8 mouse cellular contexts compared by ENCODE assay signal in the genomic region with DNA sequence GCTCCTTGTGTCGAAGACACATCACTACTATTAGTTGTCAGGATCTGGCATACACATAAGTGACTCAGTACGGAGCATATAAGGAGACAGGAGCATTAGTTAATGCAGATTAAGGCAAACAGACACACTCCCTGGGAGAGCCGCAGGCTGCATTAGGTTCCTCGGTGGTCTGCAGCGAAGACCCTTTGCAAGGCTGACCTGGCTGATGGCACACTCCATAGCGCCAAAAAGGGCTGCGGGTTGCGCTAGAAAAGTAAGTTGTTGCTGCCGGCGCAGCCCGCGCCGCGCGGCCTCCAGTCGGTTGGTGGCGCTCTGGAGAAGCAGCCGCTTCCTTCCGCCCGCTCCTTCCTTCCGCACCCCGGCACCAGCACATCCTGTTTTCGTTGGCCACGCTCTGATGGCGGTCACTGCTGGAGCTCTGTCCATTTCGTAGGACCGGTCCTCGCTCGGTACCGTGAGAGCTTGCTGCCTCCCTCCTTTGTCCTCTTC. TPM values are rescaled to one million over a fixed set of nuclear protein-coding genes. Genes with fewer than 3 reads are reported as not detected.
A peak's percentile ranks its signal among the peaks of the same experiment; 100 is the strongest.
DNase-seq lines count a peak whose midpoint lies in the region; ATAC-seq and TF ChIP-seq lines count a peak whose summit lies in the region.

A gene (plus strand): TSS at position 389 of the 489 bp plus-strand sequence.

- H3K9ac ChIP-seq in forebrain, embryonic 12.5 days, result peak within 1 kb of the TSS; percentile 86
- peak within 1 kb of the TSS; percentile 84 for H3K9ac ChIP-seq in heart, postnatal 0 days (replicated peaks; ENCODE audit: low read depth, low read length)
- H3K9ac ChIP-seq in neural tube, embryonic 15.5 days (replicated peaks), result peak within 1 kb of the TSS; percentile 91

- peak; percentile 92 for ATAC-seq in forebrain, embryonic 12.5 days (ENCODE audit: low FRiP score)
- peak; percentile 93 for ATAC-seq in heart, postnatal 0 days (ENCODE audit: insufficient read depth, low read depth)
- ATAC-seq in neural tube, embryonic 15.5 days (ENCODE audit: low FRiP score), result peak; percentile 92

- 8% methylated on average over 30 of the region's 30 CpGs for WGBS in forebrain, embryonic 12.5 days
- WGBS in heart, postnatal 0 days, result 5% methylated on average over 30 of the region's 30 CpGs
- 3% methylated on average over 30 of the region's 30 CpGs for WGBS in large intestine, adult 2 months
- WGBS in neural tube, embryonic 15.5 days, result 6% methylated on average over 30 of the region's 30 CpGs

- peak within 1 kb of the TSS; percentile 71 for H3K4me2 ChIP-seq in forebrain, embryonic 12.5 days
- H3K4me2 ChIP-seq in heart, postnatal 0 days (ENCODE audit: low read depth, low read length), result peak within 1 kb of the TSS; percentile 96
- H3K4me2 ChIP-seq in neural tube, embryonic 15.5 days, result peak within 1 kb of the TSS; percentile 80

- no peak; the same call in 1 of the 2 replicates for TF ChIP-seq CTCF in E14TG2a.4 (conservative IDR thresholded peaks at IDR 0.05; ENCODE audit: low read length)
- peak; percentile 76 for TF ChIP-seq CTCF in heart, postnatal 0 days (IDR thresholded peaks at IDR 0.05; ENCODE audit: low read depth)

- H3K4me1 ChIP-seq in E14TG2a.4 (replicated peaks; ENCODE audit: low read depth, low read length), result peaks cover 44% of the 10 kb centered on the region
- H3K4me1 ChIP-seq in forebrain, embryonic 12.5 days, result peaks cover 19% of the 10 kb centered on the region
- peaks cover 7% of the 10 kb centered on the region for H3K4me1 ChIP-seq in heart, postnatal 0 days (ENCODE audit: control insufficient read depth, insufficient read depth)
- H3K4me1 ChIP-seq in neural tube, embryonic 15.5 days, result peaks cover 19% of the 10 kb centered on the region

- TF ChIP-seq EP300 in heart, postnatal 0 days (IDR thresholded peaks at IDR 0.05; ENCODE audit: low read depth), result peak; percentile 57; the same call in 1 of the 2 replicates

- H3K36me3 ChIP-seq in E14TG2a.4 (ENCODE audit: insufficient read depth, low read length), result peaks cover 65% of the 10 kb centered on the region
- H3K36me3 ChIP-seq in forebrain, embryonic 12.5 days (replicated peaks), result peaks cover 48% of the 10 kb centered on the region
- H3K36me3 ChIP-seq in heart, postnatal 0 days (replicated peaks; ENCODE audit: control insufficient read depth, insufficient read depth, low read length), result peaks cover 45% of the 10 kb centered on the region
- H3K36me3 ChIP-seq in neural tube, embryonic 15.5 days, result peaks cover 55% of the 10 kb centered on the region

- peak within 1 kb of the TSS; percentile 100 for H3K4me3 ChIP-seq in E14TG2a.4 (replicated peaks; ENCODE audit: low read length)
- H3K4me3 ChIP-seq in forebrain, embryonic 12.5 days (replicated peaks), result peak within 1 kb of the TSS; percentile 88
- peak within 1 kb of the TSS; percentile 91 for H3K4me3 ChIP-seq in heart, postnatal 0 days (ENCODE audit: low read depth, low read length)
- H3K4me3 ChIP-seq in neural tube, embryonic 15.5 days (replicated peaks), result peak within 1 kb of the TSS; percentile 98

- H3K27me3 ChIP-seq in E14TG2a.4 (ENCODE audit: insufficient read depth, low read length), result no peaks in the 10 kb centered on the region
- no peaks in the 10 kb centered on the region for H3K27me3 ChIP-seq in forebrain, embryonic 12.5 days
- no peaks in the 10 kb centered on the region for H3K27me3 ChIP-seq in heart, postnatal 0 days (ENCODE audit: control insufficient read depth, insufficient read depth, low read length)
- no peaks in the 10 kb centered on the region for H3K27me3 ChIP-seq in neural tube, embryonic 15.5 days (replicated peaks)

- H3K27ac ChIP-seq in forebrain, embryonic 12.5 days, result no peak within 1 kb of the TSS
- H3K27ac ChIP-seq in heart, postnatal 0 days (ENCODE audit: low read depth), result no peak within 1 kb of the TSS
- peak within 1 kb of the TSS; percentile 76 for H3K27ac ChIP-seq in neural tube, embryonic 15.5 days (replicated peaks)

- H3K9me3 ChIP-seq in E14TG2a.4 (ENCODE audit: low read length), result no peaks in the 10 kb centered on the region
- H3K9me3 ChIP-seq in forebrain, embryonic 12.5 days, result no peaks in the 10 kb centered on the region
- H3K9me3 ChIP-seq in heart, postnatal 0 days (replicated peaks; ENCODE audit: control insufficient read depth, low read length), result no peaks in the 10 kb centered on the region
- no peaks in the 10 kb centered on the region for H3K9me3 ChIP-seq in neural tube, embryonic 15.5 days (replicated peaks)

- DNase-seq in c-Kit-positive CD71-positive TER-119-positive erythroid progenitor cells, embryonic 14.5 days (ENCODE audit: low spot score), result peak; percentile 83
- DNase-seq in heart, postnatal 0 days (ENCODE audit: low spot score), result peak; percentile 91
- peak; percentile 52 for DNase-seq in large intestine, adult 2 months (ENCODE audit: low read depth, low spot score)
- DNase-seq in lung, adult 18-20 months, result peak; percentile 84 to 87
- peak; percentile 88 for DNase-seq in testis, postnatal 14 days (ENCODE audit: low spot score)

RNA-seq across cellular contexts. Expression of the gene that starts here (rescaled TPM):
- 47.4 and 52.4 TPM in 2 replicates for polyA plus RNA-seq in forebrain, embryonic 12.5 days (2016; fragmentation: Nextera tagmentation; extraction: Ambion mirVana)
- 8.9 and 10.6 TPM in 2 replicates for total RNA-seq in heart, postnatal 0 days (2014; rRNA removed; ENCODE audit: low replicate concordance)
- polyA plus RNA-seq in heart, postnatal 0 days (2015; fragmentation: Nextera tagmentation; extraction: Ambion mirVana), result 13.1 and 14.3 TPM in 2 replicates
- polyA plus RNA-seq in large intestine, adult 2 months (2012; rRNA removed), result 8.4 and 13.6 TPM in 2 replicates
- polyA plus RNA-seq in neural tube, embryonic 15.5 days (2015; fragmentation: Nextera tagmentation; extraction: Ambion mirVana), result 22.0 and 25.5 TPM in 2 replicates
